Mouse (Mus musculus): ENCODE results near the gene Trappc6a. TPM values are rescaled to one million over a fixed set of nuclear protein-coding genes. Genes with fewer than 3 reads are reported as not detected.
A peak's percentile ranks its signal among the peaks of the same experiment; 100 is the strongest.
"Not testable (repeated sequence)": the region's sequence is repeated elsewhere in the genome, so short reads cannot be mapped to it uniquely, and the experiment has no call there.

Trappc6a gene
- polyA plus RNA-seq, 1 experiment from 2014 or later: 36.5 TPM

DNA sequence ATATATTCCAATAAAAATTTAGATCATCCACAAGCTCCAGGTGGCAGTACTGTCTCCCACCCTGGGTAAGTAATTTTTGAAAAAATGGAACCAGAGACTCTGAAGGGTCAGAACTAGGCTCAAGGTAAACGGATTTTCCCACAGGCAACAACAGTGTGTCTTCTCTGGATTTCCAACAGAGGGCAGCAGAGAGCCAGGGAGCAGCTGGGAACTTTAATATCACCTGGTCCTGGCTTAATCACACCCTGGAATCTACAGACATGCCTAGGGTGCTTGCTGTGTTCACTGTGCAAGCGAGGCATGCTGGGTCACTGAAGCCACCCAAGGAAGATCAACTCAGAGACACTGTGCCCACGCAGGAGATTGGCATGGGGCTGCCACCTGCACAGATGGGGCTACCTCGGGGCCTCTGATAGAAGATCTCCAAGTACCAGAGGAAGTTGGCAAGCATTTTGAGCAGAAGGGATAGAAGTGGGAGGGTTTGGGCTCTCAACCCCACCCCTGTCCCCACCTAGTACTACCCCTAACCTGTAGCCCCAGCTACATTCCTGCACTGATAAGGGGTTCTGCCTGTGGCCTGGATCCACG, 4.6 kb upstream of the Trappc6a start:
- ChIA-PET POLR2A (no interaction called here), CTCF (interaction anchor here (0.7 to 4.5 kb wide), 8 partner anchors 14 to 165 kb away, joined by 3 to 20 read pairs (median 4); partner anchors contain the start of genes Nkpd1 and Ppp1r37)
- no peaks in the 10 kb centered on the region for H3K27me3 ChIP-seq
- DNase-seq (ENCODE audit: low read depth, low spot score) (peak; percentile 20), ATAC-seq (peak; percentile 41)
- no peak for TF ChIP-seq CTCF (IDR thresholded peaks at IDR 0.05)
- in situ Hi-C loops (cut with MboI; ENCODE audit: low pct_unique_long_range_greater_than_20kb): no loop called here

DNA sequence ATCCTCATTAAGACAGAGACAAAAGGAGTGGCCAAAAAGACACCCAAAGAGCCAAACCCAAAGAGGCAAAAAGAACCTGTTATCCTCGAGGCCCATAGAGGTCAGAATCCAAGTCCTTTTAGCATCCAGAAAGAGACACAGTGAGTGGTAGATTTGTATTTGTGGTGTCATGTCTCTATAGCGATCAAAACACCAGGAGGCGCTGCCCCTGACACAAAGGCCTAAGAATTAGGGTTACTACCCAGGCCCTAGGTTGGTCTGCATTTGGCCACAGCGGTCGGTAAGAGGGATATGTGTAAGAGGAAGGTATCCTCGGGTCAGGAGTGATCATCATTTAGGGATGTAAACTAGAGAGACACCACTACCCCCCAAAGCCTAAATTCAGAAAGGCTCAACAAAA, 1.9 kb upstream of the Trappc6a start:
- DNase-seq (ENCODE audit: low read depth, low spot score): no peak
- TF ChIP-seq CTCF (IDR thresholded peaks at IDR 0.05): no peak
- ChIA-PET CTCF (interaction anchor here (1.8 to 4.5 kb wide), 2 partner anchors 63 to 84 kb away, joined by 3 to 20 read pairs; no protein-coding TSS in a partner anchor), POLR2A (interaction anchor here (1.8 kb wide), 1 partner anchor 63 kb away, joined by 4 read pairs; no protein-coding TSS in a partner anchor)
- no peak for ATAC-seq
- no peaks in the 10 kb centered on the region for H3K27me3 ChIP-seq
- in situ Hi-C loops (cut with MboI; ENCODE audit: low pct_unique_long_range_greater_than_20kb): loop anchor here (5.0 kb wide), 1 partner anchor 66 kb away; no protein-coding TSS in a partner anchor

DNA sequence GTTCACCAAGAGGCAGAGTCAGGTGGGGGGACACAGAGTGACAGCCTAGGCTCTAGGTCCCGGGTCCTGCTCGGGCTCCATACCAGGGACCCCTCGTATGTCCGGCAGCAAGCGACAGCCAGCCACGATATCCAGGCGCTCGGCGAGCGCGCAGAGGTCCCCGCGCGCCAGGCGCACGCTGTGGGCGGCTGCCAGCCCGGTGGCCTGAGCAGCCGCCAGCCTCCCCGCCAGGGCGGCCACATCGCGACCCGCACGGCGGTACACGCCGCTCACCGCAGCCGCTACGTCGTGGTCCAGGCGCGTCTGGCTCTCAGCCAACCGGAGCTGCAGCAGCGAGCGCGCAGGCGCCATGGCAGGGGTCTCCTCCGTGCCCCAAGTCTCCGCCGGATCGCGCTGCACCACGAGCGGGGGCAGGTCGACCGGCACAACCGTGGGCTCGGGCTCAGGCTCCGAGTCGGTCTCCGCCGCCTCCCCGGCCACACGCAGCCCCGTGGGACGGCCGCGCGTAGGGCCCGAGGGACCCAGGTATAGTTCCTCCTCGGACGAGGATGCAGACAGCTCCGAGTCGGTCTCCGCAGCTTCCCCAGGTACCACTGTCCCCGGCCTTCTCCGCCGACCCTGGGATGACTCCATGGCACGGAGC, 1.1 kb upstream of the Trappc6a start:
- DNase-seq (ENCODE audit: low read depth, low spot score): no peak
- no peaks in the 10 kb centered on the region for H3K27me3 ChIP-seq
- TF ChIP-seq CTCF (IDR thresholded peaks at IDR 0.05): no peak
- ChIA-PET POLR2A (interaction anchor here (0.6 to 1.8 kb wide), 2 partner anchors 63 to 377 kb away, joined by 4 read pairs; no protein-coding TSS in a partner anchor), CTCF (interaction anchor here (1.7 to 4.5 kb wide), 2 partner anchors 11 to 83 kb away, joined by 5 to 20 read pairs; partner anchors contain the start of gene Nkpd1)
- in situ Hi-C loops (cut with MboI; ENCODE audit: low pct_unique_long_range_greater_than_20kb): loop anchor here (5.0 kb wide), 1 partner anchor 65 kb away; no protein-coding TSS in a partner anchor
- ATAC-seq: no peak

GRCm38 (mm10) chr7:19507612-19507981, 598 bp upstream of the Trappc6a start:
- no peak for DNase-seq (ENCODE audit: low read depth, low spot score)
- no peak for ATAC-seq
- POLR2A ChIA-PET: interaction anchor here (0.6 to 1.8 kb wide), 3 partner anchors 62 to 377 kb away, joined by 4 read pairs; no protein-coding TSS in a partner anchor
- TF ChIP-seq CTCF (IDR thresholded peaks at IDR 0.05): no peak
- H3K27me3 ChIP-seq: no peaks in the 10 kb centered on the region
- in situ Hi-C loops (cut with MboI; ENCODE audit: low pct_unique_long_range_greater_than_20kb): loop anchor here (5.0 kb wide), 1 partner anchor 65 kb away; no protein-coding TSS in a partner anchor
- CTCF ChIA-PET: interaction anchor here (0.9 to 4.5 kb wide), 4 partner anchors 10 to 102 kb away, joined by 3 to 20 read pairs (median 5); partner anchors contain the start of gene Nkpd1

DNA sequence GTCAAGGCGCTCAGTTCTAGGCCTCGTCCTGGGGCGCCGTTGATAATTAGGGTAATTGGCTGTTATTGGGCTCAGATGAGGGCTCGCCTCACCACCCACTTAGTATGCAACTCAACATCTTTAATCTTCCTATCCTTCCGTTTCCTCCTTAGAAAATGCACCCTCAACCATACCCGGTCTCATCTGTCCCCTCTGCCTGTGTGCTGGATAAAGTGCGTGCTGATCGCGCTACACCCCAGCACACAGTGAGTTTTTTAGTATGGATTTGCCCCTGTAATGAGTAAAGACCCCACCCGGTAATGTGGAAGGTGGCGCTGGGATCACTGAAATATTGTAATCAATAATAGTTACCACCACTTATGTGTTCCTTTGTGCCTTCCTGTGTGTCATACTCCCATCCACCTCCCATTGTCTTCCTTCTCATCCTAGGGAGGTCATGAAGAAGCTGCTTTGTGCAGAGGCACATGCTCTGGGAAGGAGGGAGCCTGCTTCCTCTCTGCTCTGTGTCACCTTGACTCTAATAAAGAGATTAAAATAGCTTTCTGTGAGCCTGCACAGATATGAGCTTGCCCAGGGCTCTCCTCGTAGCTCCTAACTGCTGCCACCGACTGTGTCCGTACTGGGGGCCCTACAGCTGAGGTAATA, 851 bp downstream of the Trappc6a start:
- in situ Hi-C loops (cut with MboI; ENCODE audit: low pct_unique_long_range_greater_than_20kb): loop anchor here (5.0 kb wide), 1 partner anchor 63 kb away; no protein-coding TSS in a partner anchor
- H3K27me3 ChIP-seq: no peaks in the 10 kb centered on the region
- TF ChIP-seq CTCF (IDR thresholded peaks at IDR 0.05): no peak
- DNase-seq (ENCODE audit: low read depth, low spot score): no peak
- peak; percentile 5 for ATAC-seq
- POLR2A ChIA-PET: interaction anchor here (0.8 kb wide), 1 partner anchor 21 kb away, joined by 3 read pairs; no protein-coding TSS in a partner anchor
- CTCF ChIA-PET: interaction anchor here (1.5 kb wide), 1 partner anchor 103 kb away, joined by 5 read pairs; no protein-coding TSS in a partner anchor

GRCm38 (mm10) chr7:19509786-19510185, 1.6 kb downstream of the Trappc6a start:
- in situ Hi-C loops (cut with MboI; ENCODE audit: low pct_unique_long_range_greater_than_20kb): loop anchor here (5.0 kb wide), 1 partner anchor 63 kb away; no protein-coding TSS in a partner anchor
- ATAC-seq (no peak), DNase-seq (ENCODE audit: low read depth, low spot score) (no peak)
- TF ChIP-seq CTCF (IDR thresholded peaks at IDR 0.05): no peak
- H3K27me3 ChIP-seq: no peaks in the 10 kb centered on the region
- POLR2A ChIA-PET: no interaction called here
- CTCF ChIA-PET: no interaction called here

- in situ Hi-C loops (cut with MboI; ENCODE audit: low pct_unique_long_range_greater_than_20kb): not testable (repeated sequence)
These were observed 3.7 kb downstream of the Trappc6a start for GRCm38 (mm10) chr7:19511934-19512333.

DNA sequence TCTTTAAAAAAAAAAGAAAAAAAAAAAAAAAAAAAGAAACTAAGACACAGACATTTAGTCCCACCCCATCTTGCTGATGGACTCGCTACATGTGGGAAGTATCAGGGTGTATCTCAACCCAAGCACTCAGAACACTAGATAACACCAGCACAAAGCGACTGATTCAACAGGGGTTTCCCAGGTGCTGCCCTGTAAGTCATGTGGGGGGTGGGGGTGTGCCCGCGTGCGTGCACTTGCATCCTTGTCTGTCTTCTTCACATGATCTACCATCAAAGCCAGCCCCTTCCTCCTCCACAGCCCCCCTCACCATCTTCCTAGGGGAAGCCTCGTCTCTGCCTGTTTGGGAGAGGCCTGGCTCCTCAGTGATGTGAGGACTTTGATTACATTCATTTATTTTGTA, 4.2 kb downstream of the Trappc6a start:
- no peaks in the 10 kb centered on the region for H3K27me3 ChIP-seq
- POLR2A ChIA-PET: no interaction called here
- CTCF ChIA-PET: no interaction called here
- TF ChIP-seq CTCF (IDR thresholded peaks at IDR 0.05): no peak
- in situ Hi-C loops (cut with MboI; ENCODE audit: low pct_unique_long_range_greater_than_20kb): no loop called here
- DNase-seq (ENCODE audit: low read depth, low spot score): no peak
- ATAC-seq: no peak

More at GRCm38 (mm10) chr7:19511934-19512333, 3.7 kb downstream of the Trappc6a start:
- POLR2A ChIA-PET; DNase-seq (ENCODE audit: low read depth, low spot score); ATAC-seq; CTCF ChIA-PET; H3K27me3 ChIP-seq: not testable (repeated sequence)

DNA sequence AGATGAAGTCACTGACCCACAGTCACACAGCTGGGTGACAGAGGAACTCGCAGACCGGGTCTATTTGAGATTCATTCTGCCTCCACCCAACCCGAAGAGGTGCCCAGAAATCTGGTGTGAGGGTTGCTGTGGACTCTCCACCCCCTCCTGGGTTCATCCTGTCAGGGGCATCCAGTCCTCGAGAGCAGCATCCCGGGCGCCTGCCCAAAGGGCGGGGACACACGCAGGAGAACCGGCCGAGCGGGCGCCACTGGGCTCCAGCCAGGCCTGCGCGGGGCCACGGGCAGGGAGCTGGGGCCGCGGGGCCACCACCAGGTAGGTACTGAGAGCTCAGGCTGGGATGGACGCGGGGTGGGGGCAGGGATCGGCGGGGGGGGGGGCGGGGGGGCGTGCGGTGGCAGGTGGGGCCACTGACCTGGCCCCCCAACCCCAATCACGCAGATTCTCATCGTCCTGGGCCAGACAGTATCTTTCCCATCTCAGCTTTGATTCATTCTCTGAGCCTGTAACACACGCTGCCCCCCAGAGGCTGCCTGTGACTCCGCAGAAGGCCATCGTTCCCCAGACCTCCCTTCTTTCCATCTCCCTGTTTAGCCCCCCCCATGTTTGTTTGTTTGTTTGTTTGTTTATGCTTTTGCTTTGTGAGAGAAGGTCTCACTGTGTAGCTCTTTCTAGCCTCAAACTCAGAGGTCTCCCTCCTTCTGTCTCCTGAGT, 9.6 kb downstream of the Trappc6a start, which contains the start of gene Nkpd1:
Gene Nkpd1 (plus strand): TSS at position 187 of the 714 bp plus-strand sequence.
- POLR2A ChIA-PET: no interaction called here
- no peak for DNase-seq (ENCODE audit: low read depth, low spot score)
- in situ Hi-C loops (cut with MboI; ENCODE audit: low pct_unique_long_range_greater_than_20kb): no loop called here
- TF ChIP-seq CTCF (IDR thresholded peaks at IDR 0.05): no peak
- peaks cover 11% of the 10 kb centered on the region for H3K27me3 ChIP-seq
- ATAC-seq: no peak
- CTCF ChIA-PET: interaction anchor here (0.8 to 1.2 kb wide), 5 partner anchors 10 to 112 kb away, joined by 3 to 5 read pairs (median 3); partner anchors contain the start of genes Bloc1s3 and Trappc6a

GRCm38 (mm10) chr7:19520032-19520431, 11.8 kb downstream of the Trappc6a start:
- no peak for TF ChIP-seq CTCF (IDR thresholded peaks at IDR 0.05)
- ATAC-seq (no peak), DNase-seq (ENCODE audit: low read depth, low spot score) (no peak)
- H3K27me3 ChIP-seq: peaks cover 30% of the 10 kb centered on the region
- in situ Hi-C loops (cut with MboI; ENCODE audit: low pct_unique_long_range_greater_than_20kb): no loop called here
- CTCF ChIA-PET: no interaction called here
- POLR2A ChIA-PET: no interaction called here

Data from Patski (cell line).